Mouse (Mus musculus): ENCODE measurements around the gene Ralgps1.

Gene Ralgps1

DNA sequence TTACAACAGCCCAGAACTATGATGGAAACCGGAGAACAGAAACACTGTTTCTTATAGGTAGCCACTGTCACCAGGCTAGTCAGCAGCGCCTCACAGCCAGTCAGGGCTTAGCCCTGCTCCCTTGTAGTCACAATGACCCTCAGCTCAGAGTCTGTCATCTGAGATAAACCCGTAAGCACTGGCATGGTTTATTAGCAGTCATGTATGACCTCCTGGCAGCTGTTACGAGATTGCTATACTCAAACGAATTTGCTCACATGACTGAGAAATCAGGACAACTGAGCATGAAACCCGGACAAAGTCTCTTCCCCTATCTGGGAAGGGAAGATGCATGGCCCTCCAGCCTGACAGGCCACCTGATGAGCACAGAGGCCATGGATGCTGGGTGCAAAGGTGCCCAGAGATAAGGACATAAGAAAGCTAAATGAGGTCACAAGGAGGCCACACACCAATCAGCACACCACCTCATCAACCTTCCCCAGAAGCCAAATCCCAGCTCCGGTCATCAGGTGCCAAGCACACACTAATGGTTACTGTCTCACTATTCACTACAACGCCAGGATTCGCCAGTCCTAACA, 10.1 kb downstream of the Ralgps1 start:
- DNase-seq (ENCODE audit: extremely low spot score, low spot score) = no peak

GRCm38 (mm10) chr2:33360564-33360963, 10.7 kb downstream of the Ralgps1 start:
- no peak for DNase-seq (ENCODE audit: extremely low spot score, low spot score)

DNA sequence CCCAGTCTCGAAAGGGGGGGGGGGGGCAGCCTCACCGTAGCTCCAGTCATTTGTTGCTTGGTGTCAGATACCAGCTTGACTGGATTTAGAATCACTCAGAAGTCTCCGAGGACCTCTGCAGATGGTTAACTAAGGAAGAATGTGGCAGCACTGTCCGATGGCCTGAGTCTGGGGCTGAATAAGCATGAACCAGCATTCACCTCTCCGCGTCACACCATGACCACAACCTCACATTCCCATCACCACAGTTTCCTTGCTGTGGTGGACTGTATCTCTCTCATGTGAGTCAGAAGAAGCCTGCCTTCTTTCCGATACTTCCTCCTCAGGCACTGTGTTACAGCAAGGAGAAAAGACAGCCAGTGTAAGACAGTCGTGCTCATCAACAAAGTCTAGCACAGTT, 12.1 kb downstream of the Ralgps1 start:
- DNase-seq (ENCODE audit: extremely low spot score, low spot score) = no peak

DNA sequence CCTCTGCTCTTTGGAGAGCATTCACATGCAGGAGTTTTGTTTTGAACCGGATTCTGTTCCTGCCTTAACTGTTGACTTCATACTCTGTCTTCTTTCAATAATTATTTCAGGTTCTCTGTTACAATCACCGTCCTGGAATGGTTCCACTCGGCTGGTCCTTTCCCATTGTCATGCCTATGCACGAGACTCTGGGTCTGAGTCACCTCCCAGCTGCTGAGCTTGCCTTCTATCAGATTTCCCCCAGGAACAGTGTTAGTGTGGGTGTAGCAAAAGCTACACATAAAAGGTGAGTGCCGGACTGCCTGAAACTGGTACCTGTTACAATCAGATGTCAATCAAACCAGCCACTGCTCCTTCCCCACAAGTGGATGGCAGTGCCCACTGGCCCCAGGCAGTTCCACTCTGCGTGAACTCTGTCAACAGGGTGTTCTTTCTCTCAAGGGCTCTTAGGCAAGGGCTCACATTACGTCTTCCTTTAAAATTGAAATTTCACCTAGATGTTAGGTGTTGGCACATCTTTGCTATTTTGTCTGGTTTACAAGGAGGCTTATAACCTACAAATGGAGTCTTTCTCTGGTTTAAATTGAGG, 13.9 kb downstream of the Ralgps1 start:
- DNase-seq (ENCODE audit: extremely low spot score, low spot score) = no peak

- DNase-seq (ENCODE audit: extremely low spot score, low spot score) = no peak
Observed at GRCm38 (mm10) chr2:33355558-33355957, 15.7 kb downstream of the Ralgps1 start.

- no peak for DNase-seq (ENCODE audit: extremely low spot score, low spot score)
Observed at GRCm38 (mm10) chr2:33353432-33353831, 17.9 kb downstream of the Ralgps1 start.

DNA sequence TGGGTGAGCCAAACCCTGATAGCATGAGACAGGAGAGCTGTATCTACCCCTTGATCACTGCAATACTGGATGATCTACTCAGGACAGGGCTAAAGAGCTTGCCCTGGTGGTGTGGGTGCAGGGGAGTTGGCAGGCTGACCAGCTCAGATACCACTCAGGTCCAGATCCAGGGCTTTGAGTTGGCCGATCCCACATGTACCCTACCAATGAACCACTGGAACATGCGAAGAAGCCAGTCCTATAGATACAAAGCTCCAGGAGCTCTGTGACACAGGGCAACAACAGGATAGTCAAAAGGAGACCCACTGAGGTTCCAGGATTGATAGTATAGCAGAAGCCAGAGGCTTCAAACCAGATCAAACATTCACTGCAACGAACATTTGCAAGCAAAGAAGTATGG, 19.8 kb downstream of the Ralgps1 start:
- DNase-seq (ENCODE audit: extremely low spot score, low spot score) = no peak

DNA sequence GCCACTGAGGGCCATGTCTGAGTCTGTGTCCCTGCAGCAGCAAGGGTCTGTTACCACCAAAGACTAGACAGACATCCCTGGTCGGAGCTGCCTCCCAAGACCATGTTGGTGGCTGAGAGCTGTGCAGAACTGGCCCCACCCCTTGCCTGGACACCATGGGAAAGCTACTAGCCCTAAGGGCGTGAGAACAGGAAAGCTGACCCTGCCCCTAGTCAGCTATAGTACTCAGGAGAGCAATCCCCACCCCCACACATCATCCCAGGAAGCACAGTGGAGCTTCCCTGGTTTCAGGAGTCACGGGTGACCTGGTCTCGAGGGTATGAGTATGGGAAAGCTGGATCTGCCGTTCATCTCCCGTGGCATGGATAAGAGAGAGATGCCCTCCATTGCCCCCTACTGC, 20.4 kb downstream of the Ralgps1 start:
- DNase-seq (ENCODE audit: extremely low spot score, low spot score) = no peak

DNA sequence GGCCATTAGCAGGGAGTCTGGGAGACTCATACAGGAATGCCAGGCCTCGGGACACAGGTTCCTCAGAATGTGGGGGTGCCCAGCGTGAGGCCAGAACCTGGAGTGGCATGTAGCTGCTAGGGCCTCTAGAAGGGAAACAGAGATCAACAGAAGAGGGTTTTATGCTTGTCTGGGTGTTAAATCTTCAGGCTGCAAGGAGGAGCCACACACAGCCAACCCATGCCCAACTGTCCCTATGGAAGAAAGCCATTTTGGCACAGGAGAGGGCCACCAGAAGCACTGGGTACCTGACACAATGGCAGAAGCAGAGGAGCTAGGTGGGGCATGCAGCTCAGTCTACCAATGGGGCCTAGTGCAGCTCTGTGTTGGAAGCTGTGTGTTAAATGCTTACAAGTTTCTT, 21.7 kb downstream of the Ralgps1 start:
- no peak for DNase-seq (ENCODE audit: extremely low spot score, low spot score)

DNA sequence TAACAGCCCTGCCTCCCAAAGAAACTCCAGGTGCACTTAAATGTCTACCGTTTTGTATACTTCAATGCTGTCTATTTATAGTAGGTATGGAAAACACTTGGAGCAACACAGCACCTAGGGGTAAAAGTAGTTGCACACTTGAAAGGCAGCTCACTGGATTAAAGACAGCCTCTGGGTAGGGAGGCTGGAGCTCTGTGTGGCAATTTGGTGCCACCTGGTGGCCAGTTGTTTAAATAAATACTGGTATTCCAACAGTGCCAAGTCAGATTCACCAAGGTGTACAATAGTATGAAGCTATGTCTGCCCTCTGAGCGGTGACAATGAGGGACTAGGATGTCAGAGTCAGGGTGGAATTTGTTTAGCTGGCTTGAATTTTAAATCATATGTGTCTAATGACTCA, 22.2 kb downstream of the Ralgps1 start:
- peak; percentile 73 for DNase-seq (ENCODE audit: extremely low spot score, low spot score)

DNA sequence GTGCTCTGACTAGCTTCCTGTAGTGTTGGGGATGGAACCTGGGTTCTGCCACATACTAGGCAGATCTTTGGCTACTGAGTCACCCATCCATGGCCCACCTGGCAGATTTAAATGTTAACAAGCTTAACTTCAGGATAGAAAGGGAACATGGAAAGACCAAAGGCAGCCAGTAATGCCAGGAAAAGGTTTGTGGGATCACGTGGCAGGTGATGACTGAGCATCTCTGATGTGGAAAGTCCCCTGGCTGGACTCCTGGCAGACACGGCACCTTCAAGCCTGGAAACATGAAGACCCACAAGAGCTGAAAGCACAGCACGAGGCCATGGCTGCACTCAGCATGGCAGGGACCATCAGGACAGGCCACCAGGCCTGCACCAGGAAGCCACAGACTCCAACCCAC, 23.0 kb downstream of the Ralgps1 start:
- DNase-seq (ENCODE audit: extremely low spot score, low spot score) = no peak

DNA sequence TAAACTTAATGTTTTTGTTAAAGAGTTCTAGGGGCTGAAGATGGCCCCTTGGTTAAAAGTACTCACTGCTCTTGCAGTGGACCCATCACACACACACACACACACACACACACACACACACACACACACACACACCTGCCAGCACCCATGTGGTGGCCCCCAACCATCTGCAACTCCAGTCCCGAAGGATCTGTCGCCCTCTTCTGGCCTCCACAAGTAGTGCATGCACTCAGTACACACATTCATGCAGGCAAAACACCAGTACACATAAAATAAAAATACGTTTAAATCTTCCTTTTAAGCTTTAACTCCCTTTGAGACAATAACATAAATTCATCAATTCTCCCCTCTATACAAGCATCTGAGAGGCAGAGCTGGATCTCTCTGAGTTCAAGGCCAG, 23.7 kb downstream of the Ralgps1 start:
- peak; percentile 54 for DNase-seq (ENCODE audit: extremely low spot score, low spot score)

GRCm38 (mm10) chr2:33346749-33347148, 24.5 kb downstream of the Ralgps1 start:
- no peak for DNase-seq (ENCODE audit: extremely low spot score, low spot score)

GRCm38 (mm10) chr2:33345956-33346355, 25.3 kb downstream of the Ralgps1 start:
- DNase-seq (ENCODE audit: extremely low spot score, low spot score) = no peak

DNA sequence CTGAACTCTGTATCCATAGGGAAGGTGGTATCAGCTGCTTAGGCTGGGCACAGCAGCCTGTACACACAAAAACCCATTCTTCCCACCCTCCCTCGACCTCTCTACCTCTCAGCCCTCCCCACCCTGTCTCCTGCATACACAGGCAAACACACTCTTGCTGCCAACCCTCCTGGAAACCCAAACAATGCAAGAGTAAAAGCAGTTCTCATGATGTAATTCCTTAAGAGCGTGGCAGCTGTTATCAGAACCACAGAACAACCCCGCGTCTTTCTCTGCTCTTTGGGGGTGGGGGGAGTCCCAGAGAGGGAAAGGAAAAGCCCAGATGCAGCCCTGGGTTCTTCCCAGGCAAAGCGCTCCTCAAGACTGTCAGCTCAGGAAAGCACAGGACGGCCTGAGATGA, 25.8 kb downstream of the Ralgps1 start:
- no peak for DNase-seq (ENCODE audit: extremely low spot score, low spot score)

- DNase-seq (ENCODE audit: extremely low spot score, low spot score) = no peak
Observed at GRCm38 (mm10) chr2:33343413-33343812, 27.9 kb downstream of the Ralgps1 start.

GRCm38 (mm10) chr2:33342148-33342547, 29.1 kb downstream of the Ralgps1 start:
- no peak for DNase-seq (ENCODE audit: extremely low spot score, low spot score)

DNA sequence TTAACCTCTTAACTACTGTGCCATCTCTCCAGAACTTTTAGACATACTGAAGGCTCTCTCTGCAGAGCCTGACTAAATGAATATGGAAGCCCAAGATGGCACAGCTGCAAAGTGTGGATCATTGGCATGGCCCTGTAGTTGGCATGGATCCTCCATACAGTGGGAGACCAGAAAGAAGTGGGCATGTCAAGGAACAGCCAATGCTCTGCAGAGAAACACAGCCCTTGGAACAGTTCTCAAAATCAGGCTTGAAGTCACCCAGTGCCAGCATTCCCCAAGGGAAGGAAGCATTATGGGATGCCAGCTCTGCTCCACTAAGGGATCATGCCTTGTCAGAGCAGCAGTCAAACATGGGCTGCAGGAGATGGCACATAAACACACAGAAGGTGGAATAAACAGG, 35.5 kb downstream of the Ralgps1 start:
- DNase-seq (ENCODE audit: extremely low spot score, low spot score) = no peak

- no peak for DNase-seq (ENCODE audit: extremely low spot score, low spot score)
Observed at GRCm38 (mm10) chr2:33329622-33330021, 41.7 kb downstream of the Ralgps1 start.

GRCm38 (mm10) chr2:33328941-33329340, 42.3 kb downstream of the Ralgps1 start:
- DNase-seq (ENCODE audit: extremely low spot score, low spot score) = peak; percentile 36

- DNase-seq (ENCODE audit: extremely low spot score, low spot score) = no peak
Observed at GRCm38 (mm10) chr2:33325359-33325758, 45.9 kb downstream of the Ralgps1 start.

- no peak for DNase-seq (ENCODE audit: extremely low spot score, low spot score)
Observed at GRCm38 (mm10) chr2:33323799-33324595, 47.3 kb downstream of the Ralgps1 start.

Data from neural tube, embryonic 10.5 days (tissue).